Mouse (Mus musculus) myocyte (in vitro differentiated cells): ENCODE results near the gene P2ry2. TPM values are rescaled to one million over a fixed set of nuclear protein-coding genes. Genes with fewer than 3 reads are reported as not detected.

ENCODE experiments used
- H3K27me3 ChIP-seq: one replicate; pipeline ENCODE4 v1.6.1; 2011; ENCODE audit not compliant: control insufficient read depth, insufficient read depth, insufficient read length
- H3K36me3 ChIP-seq: one replicate; pipeline ENCODE4 v1.6.1; 2011; ENCODE audit not compliant: control insufficient read depth, insufficient read depth
- H3K4me2 ChIP-seq: one replicate; pipeline ENCODE4 v1.6.1; 2011; ENCODE audit warnings: low read depth, control low read depth
- H3K4me3 ChIP-seq: one replicate; pipeline ENCODE4 v1.5.1; 2011; ENCODE audit warnings: mild to moderate bottlenecking, control low read depth, moderate library complexity
- H3K79me2 ChIP-seq: one replicate; pipeline ENCODE4 v1.6.1; 2011; ENCODE audit not compliant: control insufficient read depth, insufficient read depth
- H3ac ChIP-seq: one replicate; pipeline ENCODE4 v1.6.1; 2011; ENCODE audit not compliant: control insufficient read depth, insufficient read length
- CEBPB ChIP-seq: IDR thresholded peaks from 2 replicates; pipeline ENCODE4 v1.6.1; 2011; ENCODE audit warnings: mild to moderate bottlenecking, moderate library complexity; ENCODE audit not compliant: poor library complexity, insufficient read depth, severe bottlenecking
- E2F4 ChIP-seq: IDR thresholded peaks from one replicate; pipeline ENCODE4 v1.6.1; 2011; ENCODE audit warnings: mild to moderate bottlenecking, control low read depth, moderate library complexity; ENCODE audit not compliant: insufficient read depth
- MAX ChIP-seq: IDR thresholded peaks from one replicate; pipeline ENCODE4 v1.6.1; 2011; ENCODE audit warnings: low read depth, mild to moderate bottlenecking, control low read depth
- MYOD1 ChIP-seq, 3 experiments: IDR thresholded peaks; one replicate each; pipeline ENCODE4 v1.6.1; 2011; ENCODE audit warnings: control low read depth in 2 of 3, low read depth in 2 of 3, mild to moderate bottlenecking in 2 of 3, moderate library complexity in 1 of 3; ENCODE audit not compliant: insufficient read length in 2 of 3, control insufficient read depth in 1 of 3
- MYOG ChIP-seq, 3 experiments: IDR thresholded peaks; one replicate each; pipeline ENCODE4 v1.6.1; 2011; ENCODE audit warnings: control low read depth in 2 of 3, low read depth in 2 of 3, mild to moderate bottlenecking in 2 of 3; ENCODE audit not compliant: insufficient read length in 2 of 3, control insufficient read depth in 1 of 3, insufficient read depth in 1 of 3
- POLR2A ChIP-seq: IDR thresholded peaks from one replicate; pipeline ENCODE4 v1.6.1; 2011; ENCODE audit warnings: low read depth, mild to moderate bottlenecking, control low read depth, moderate library complexity; ENCODE audit not compliant: insufficient read length
- POLR2AphosphoS2 ChIP-seq: IDR thresholded peaks from one replicate; pipeline ENCODE4 v1.6.1; 2011; ENCODE audit warnings: low read depth, control low read depth; ENCODE audit not compliant: insufficient read length
- REST ChIP-seq: IDR thresholded peaks from one replicate; pipeline ENCODE4 v1.6.1; 2011; ENCODE audit warnings: mild to moderate bottlenecking, control low read depth, moderate library complexity; ENCODE audit not compliant: insufficient read depth, insufficient read length
- SRF ChIP-seq: IDR thresholded peaks from one replicate; pipeline ENCODE4 v1.6.1; 2011; ENCODE audit warnings: low read depth; ENCODE audit not compliant: control insufficient read depth, insufficient read length
- TCF12 ChIP-seq: IDR thresholded peaks from one replicate; pipeline ENCODE4 v1.6.1; 2011; ENCODE audit warnings: mild to moderate bottlenecking, control low read depth; ENCODE audit not compliant: poor library complexity, insufficient read depth, severe bottlenecking
- TCF3 ChIP-seq: IDR thresholded peaks from one replicate; pipeline ENCODE4 v1.6.1; 2011; ENCODE audit warnings: low read depth, control low read depth; ENCODE audit not compliant: insufficient read length
- USF1 ChIP-seq: IDR thresholded peaks from one replicate; pipeline ENCODE4 v1.6.1; 2011; ENCODE audit warnings: low read depth, mild to moderate bottlenecking, control low read depth, moderate library complexity
- polyA plus RNA-seq: library from polyadenylated mRNA; unstranded; fragments of >200 nt; fragmentation: generic; extraction: Trizol; gene quantifications from one replicate; pipeline ENCODE4 v1.2.1, GENCODE M21; 2012; ENCODE audit warnings: missing spikeins

P2ry2 gene
- polyA plus RNA-seq, 1 experiment, result 20.8 TPM

- Histone ChIP-seq H3ac (no peak overlapping the region), H3K27me3 (no peaks in the 10 kb centered on the region), H3K36me3 (no peaks in the 10 kb centered on the region), H3K4me3 (no peak overlapping the region), H3K79me2 (no peaks in the 10 kb centered on the region), H3K4me2 (peak overlapping the region; percentile 7)
- TF ChIP-seq USF1, result no peak
- no peak for TF ChIP-seq MYOG (IDR thresholded peaks at IDR 0.05; ENCODE audit: control insufficient read depth in 1 of 3, insufficient read depth in 1 of 3, insufficient read length in 2 of 3, low read depth in 2 of 3)
- TF ChIP-seq REST, result no peak
- TF ChIP-seq SRF, result no peak
- TF ChIP-seq CEBPB, result no peak
- TF ChIP-seq MYOD1 (IDR thresholded peaks at IDR 0.05; ENCODE audit: control insufficient read depth in 1 of 3, insufficient read length in 2 of 3, low read depth in 2 of 3), result peak in 1 of 3 experiments; percentile 13
- no peak for TF ChIP-seq TCF12
These were observed 62.1 kb downstream of the P2ry2 start for GRCm38 (mm10) chr7:100950481-100951010.

DNA sequence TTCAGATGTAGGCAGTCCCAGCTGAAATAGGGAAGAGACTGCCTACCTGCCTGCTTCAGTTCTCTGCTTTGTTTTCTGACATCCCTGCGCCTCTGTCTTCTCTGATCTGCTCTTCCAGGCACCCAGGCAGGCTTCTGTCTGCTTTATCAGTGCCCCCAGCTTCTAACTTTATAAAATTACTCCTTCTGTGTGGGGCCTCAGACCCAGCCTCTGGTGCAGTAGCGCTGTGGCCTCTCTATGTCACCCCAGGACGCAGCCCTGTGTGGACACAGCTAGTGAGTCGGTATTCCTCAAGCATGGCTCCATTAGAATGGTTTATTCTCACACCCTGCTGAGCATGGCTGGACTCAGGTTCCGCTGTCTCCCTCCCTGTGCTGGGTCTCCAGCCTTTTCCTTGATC, 62.6 kb downstream of the P2ry2 start:
- no peaks in the 10 kb centered on the region for H3K79me2 ChIP-seq
- TF ChIP-seq CEBPB, result no peak
- TF ChIP-seq POLR2A, result no peak
- no peak for TF ChIP-seq SRF
- TF ChIP-seq E2F4, result no peak
- TF ChIP-seq MYOG (IDR thresholded peaks at IDR 0.05; ENCODE audit: control insufficient read depth in 1 of 3, insufficient read depth in 1 of 3, insufficient read length in 2 of 3, low read depth in 2 of 3), result no peak
- no peak for TF ChIP-seq POLR2AphosphoS2
- no peak for TF ChIP-seq TCF12
- TF ChIP-seq USF1, result no peak
- TF ChIP-seq REST, result no peak
- no peak for TF ChIP-seq MAX
- TF ChIP-seq MYOD1 (IDR thresholded peaks at IDR 0.05; ENCODE audit: control insufficient read depth in 1 of 3, insufficient read length in 2 of 3, low read depth in 2 of 3), result no peak
- no peak for TF ChIP-seq TCF3
- no peaks in the 10 kb centered on the region for H3K36me3 ChIP-seq
- no peak overlapping the region for H3K4me3 ChIP-seq
- no peak overlapping the region for H3ac ChIP-seq
- H3K27me3 ChIP-seq, result no peaks in the 10 kb centered on the region
- peak overlapping the region; percentile 7 for H3K4me2 ChIP-seq

Other genes starting within 250 kb of the P2ry2 start
- gene Relt, start 149.4 kb downstream of the P2ry2 start, polyA plus RNA-seq, result 6.5 TPM
- 24.7 TPM for gene Arhgef17, start 80.8 kb downstream of the P2ry2 start, polyA plus RNA-seq
- 0.13 TPM for gene P2ry6, start 38.2 kb downstream of the P2ry2 start, polyA plus RNA-seq
- 5.7 TPM for gene Fchsd2, start 80.0 kb upstream of the P2ry2 start, polyA plus RNA-seq